Mouse (Mus musculus) left cerebral cortex, adult 9 months (tissue): ENCODE results near the gene Cdyl.
"Not testable (repeated sequence)": the region's sequence is repeated elsewhere in the genome, so short reads cannot be mapped to it uniquely, and the experiment has no call there.

Experiments
- DNase-seq, 2 experiments: peaks; one replicate each; pipeline ENCODE4 v3.0.0; 2022; ENCODE audit warnings: low spot score in 2 of 2

Cdyl gene

DNA sequence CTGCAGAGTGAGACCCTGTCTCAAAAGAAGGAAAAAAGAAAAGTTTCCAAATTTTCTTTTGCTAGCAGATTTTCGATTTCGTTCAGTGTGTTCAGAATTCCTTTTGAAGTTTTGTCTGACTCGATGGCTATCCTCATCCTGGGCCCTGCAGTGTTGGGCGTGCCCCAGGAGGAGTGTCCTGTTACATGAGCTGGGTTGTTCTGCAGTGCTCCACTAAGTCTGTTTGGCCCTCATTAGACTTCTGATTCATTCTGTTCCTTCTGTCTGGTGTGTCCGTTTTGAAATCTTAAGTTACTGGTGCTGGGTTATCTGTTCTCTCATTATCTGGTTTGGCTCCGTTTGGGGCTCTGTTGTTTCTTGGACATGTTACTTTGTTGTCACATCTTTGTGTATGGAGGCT lies 174.3 kb downstream of the Cdyl start:
- no peak for DNase-seq

DNA sequence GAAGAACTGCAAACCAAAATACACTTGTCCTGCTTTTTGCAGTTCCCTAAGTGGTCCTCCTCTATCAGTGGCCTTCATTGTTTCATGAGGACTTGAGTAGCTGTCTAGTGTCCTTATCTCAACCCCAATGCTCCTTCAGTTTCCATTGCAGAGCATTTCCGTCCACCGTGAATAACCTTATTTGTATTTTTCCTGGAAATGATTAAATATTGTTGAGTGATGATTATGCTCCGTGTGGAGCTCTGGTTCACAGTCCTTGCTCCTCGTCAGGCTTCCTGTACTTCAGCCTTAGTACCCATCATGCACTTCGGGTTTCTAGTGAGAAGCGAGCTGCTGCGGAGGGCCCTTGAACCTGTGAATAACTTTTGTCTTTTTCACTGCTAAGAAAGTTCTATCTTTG lies 176.0 kb downstream of the Cdyl start:
- no peak for DNase-seq

DNA sequence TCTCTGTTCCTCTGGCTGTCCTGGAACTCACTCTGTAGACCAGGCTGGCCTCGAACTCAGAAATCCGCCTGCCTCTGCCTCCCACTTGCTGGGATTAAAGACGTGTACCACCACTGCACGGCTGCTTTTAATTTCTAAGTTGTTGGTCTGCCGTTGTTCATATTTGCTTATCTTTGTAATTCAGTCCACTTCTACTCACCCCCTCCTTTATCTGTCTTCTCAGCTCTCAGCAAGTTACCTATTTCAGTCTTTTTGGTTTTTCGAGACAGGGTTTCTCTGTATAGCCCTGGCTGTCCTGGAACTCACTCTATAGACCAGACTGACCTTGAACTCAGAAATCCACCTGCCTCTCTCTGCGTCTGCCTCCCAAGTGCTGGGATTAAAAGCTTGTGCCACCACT lies 176.9 kb downstream of the Cdyl start:
- not testable (repeated sequence) for DNase-seq

DNA sequence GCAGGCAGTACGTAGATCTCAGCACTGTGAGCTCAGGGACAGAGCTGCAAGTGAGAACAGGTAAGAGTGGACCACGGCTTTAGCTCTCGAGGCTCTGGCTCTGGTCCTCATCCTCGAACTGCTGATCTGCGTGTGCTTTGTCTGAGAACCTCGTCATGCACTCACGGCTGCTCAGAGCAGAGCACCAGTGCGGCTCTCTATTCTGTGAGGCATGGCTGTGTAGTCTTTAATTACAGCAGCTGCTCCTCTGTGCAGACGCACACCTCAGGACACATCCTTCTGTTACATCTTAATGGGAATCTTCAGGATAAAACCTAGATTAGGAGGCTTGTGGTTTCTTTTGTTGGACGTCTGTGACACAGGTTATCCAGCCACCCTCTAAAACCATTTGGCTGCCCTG lies 180.5 kb downstream of the Cdyl start:
- DNase-seq, result no peak

GRCm38 (mm10) chr13:35843383-35843782 lies 183.8 kb downstream of the Cdyl start:
- DNase-seq, result no peak

DNA sequence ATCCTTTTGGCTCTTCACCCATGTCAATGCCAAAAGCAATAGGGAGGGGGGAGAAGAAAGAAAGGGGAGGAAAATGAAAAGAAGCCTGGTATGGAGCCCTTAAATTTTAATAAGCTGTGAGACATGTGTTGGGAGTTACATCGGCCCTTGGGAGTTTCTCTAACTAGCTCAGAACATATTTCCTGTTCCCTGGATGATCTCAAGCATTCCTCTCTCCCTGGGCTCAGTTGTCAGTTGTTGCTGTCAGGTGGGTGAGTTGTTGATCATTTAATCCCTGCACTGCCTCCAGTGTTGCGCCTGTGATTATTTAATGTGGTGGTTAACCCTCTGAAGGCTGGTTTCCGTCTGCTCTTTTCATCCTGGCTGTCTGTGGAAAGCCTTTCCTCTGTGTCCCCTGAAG lies 185.7 kb downstream of the Cdyl start:
- DNase-seq, result no peak

GRCm38 (mm10) chr13:35848694-35849093 lies 189.1 kb downstream of the Cdyl start:
- DNase-seq, result no peak

GRCm38 (mm10) chr13:35851581-35851980 lies 191.9 kb downstream of the Cdyl start:
- no peak for DNase-seq

GRCm38 (mm10) chr13:35852851-35853575 lies 193.4 kb downstream of the Cdyl start:
- DNase-seq, result no peak

- no peak for DNase-seq
Measured at GRCm38 (mm10) chr13:35857486-35857885, 197.9 kb downstream of the Cdyl start.

DNA sequence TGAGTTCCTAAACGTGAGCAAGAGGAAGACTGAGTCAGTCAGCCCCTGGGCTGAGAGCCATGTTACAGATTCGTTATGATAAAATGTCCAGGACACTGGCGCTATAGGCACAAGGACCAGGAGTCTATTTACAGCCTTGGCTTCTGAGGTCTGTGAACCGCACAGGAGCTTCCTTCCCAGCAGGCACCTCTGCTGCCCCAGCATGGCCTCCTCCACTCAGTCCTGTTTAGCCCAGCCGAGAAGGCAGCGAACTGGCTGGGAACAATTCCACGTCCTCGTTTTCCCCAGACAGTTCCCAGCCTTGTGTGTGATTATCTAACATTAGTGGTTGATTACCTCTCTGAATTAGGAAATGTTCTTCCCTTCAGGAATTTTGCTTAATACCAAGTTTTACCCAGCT lies 201.3 kb downstream of the Cdyl start:
- no peak for DNase-seq

GRCm38 (mm10) chr13:35870659-35871058 lies 211.0 kb downstream of the Cdyl start:
- no peak for DNase-seq

- DNase-seq, result no peak
Measured at GRCm38 (mm10) chr13:35871107-35871506, 211.5 kb downstream of the Cdyl start.

DNA sequence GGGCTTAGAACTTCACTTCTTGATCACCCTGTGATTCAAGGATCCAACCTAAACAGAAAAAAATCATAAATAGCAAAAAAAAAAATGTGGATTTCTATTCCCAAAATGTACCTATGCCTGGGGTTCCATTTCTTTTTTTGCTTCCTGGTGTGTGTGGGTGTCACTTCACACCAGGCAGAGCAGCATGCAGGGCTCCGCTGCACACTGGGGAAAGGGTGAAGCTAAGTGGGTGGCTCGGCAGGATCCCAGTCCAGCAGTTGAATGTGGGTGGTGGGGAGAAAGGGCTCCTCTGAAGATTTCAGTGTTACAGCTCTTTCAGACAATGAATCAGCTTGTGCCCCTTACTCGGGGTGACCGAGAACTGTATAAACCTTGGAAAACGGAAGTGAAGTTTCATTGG lies 215.8 kb downstream of the Cdyl start:
- DNase-seq, result peak in 1 of 2 experiments; percentile 8

- DNase-seq, result no peak
Measured at GRCm38 (mm10) chr13:35878282-35878681, 218.6 kb downstream of the Cdyl start.

GRCm38 (mm10) chr13:35879068-35879467 lies 219.4 kb downstream of the Cdyl start:
- DNase-seq, result no peak

GRCm38 (mm10) chr13:35879519-35879918 lies 219.9 kb downstream of the Cdyl start:
- no peak for DNase-seq

DNA sequence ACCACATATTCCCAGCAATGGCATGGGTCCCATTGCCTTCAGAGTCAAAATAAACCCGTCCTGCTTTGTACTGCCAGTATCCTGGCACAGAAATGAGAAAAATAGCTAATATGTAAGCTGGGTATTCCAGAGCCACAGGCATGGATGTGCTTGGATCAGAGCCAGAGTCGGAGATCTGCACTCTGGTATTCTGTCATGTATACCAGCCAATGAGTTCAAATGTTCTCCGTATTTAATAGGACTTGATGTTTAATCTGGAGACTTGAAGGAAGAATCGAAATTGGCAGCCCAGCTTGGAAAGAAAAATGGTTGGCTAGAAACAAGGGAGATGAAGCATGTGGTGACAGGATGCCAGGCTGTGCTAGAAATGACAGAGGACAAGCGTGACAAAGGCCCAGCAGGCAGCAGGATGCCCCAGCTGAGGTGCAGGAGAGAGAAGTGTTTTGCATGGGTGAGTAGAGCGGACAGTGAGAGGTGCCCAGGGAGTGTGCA lies 221.0 kb downstream of the Cdyl start:
- no peak for DNase-seq

GRCm38 (mm10) chr13:35886121-35886725 lies 226.6 kb downstream of the Cdyl start:
- peak in 1 of 2 experiments; percentile 30 for DNase-seq

DNA sequence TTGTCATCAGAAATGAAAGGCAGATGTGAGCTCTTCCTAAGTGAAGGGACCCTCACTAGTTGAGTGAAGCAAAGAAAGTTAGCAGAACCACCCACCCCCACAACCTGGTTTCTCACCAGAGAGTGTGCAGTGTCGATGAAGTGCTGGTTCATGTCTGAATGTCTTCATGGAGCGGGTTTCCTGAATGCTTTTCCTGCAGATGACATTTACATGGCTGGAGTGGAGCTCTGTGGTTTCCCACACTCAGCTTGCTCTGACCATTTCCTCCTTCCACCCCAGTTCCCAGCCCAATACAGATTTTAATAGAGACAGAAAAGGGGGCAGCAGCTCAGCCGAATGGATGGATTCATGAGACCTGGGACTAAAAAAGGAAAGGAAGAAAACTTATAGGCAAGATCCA lies 233.2 kb downstream of the Cdyl start:
- DNase-seq, result no peak

DNA sequence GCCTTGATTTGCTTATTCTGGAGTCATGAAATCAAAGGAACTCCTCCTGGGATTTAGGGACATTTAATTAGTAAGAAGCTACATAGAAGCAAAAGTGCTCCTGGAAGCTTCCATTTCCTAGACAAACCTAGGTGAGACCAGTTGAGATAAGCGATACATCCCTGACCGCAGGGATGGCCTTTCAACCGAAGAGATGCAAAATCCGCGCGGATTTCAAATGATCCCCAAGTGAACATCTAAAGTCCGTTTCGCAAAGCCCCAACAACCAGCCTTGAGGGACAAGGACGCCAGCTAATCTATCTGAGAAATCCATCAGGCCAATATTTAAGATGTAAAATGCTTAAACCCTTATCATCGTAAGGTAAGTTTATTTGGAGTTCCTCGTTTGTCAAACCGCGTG lies 245.7 kb downstream of the Cdyl start:
- DNase-seq, result no peak

GRCm38 (mm10) chr13:35905879-35906481 lies 246.3 kb downstream of the Cdyl start, which contains the start of gene Rpp40:
TSS of gene Rpp40 (minus strand) at chr13:35906359.
- DNase-seq, result peak; percentile 82 to 94

- DNase-seq, result no peak
Measured at GRCm38 (mm10) chr13:35911476-35911875, 251.8 kb downstream of the Cdyl start.
